Mouse (Mus musculus): ENCODE results near the gene Vrk2. TPM values are rescaled to one million over a fixed set of nuclear protein-coding genes. Genes with fewer than 3 reads are reported as not detected.

Vrk2 gene
- polyA plus RNA-seq, 1 experiment = 1.0 TPM

DNA sequence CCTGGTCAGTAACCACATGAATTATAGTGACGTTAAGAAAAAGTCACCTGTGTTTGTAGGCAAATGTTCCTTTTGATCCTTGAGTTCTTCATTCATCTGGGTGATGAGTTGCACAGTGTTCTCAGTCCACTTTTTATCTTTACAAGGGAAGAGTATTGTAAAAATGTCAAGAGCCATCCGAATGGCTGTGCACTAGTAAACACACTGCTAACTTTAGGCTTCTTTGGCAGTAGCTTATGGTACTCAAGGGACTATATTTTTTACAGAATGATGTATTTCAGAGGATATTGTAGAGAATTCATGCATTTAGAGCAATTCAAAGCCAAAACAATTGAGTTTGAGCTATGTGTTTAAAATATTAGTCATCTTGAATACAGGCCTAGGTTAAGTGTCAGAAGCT is 172.3 kb downstream of the Vrk2 start:
- Histone ChIP-seq H3K27me3 (ENCODE audit: control insufficient read depth, insufficient read depth, low read length) (no peaks in the 10 kb centered on the region), H3K36me3 (ENCODE audit: control insufficient read depth, insufficient read depth, low read length) (0 out of 2 replicates have a peak, but pooled peaks cover 3% of the 10 kb centered on the region), H3K4me3 (ENCODE audit: low read depth, low read length) (no peak overlapping the region), H3K4me1 (ENCODE audit: control insufficient read depth, insufficient read depth, insufficient read length, low read length) (no peaks in the 10 kb centered on the region), H3K27ac (ENCODE audit: insufficient read depth, low read depth, low read length) (no peak overlapping the region)
- TF ChIP-seq CTCF (IDR thresholded peaks at IDR 0.05; ENCODE audit: extremely low read depth, insufficient read length, insufficient replicate concordance, low read depth, low read length) = no peak
- no peak for TF ChIP-seq POLR2A (IDR thresholded peaks at IDR 0.05; ENCODE audit: low read depth, low read length)
- WGBS = 78% methylated on average over 2 of the region's 2 CpGs

Other genes with a start within 250 kb of the Vrk2 start
- 0.15 and 0.27 TPM in 2 replicates for gene Fancl, start 207.9 kb downstream of the Vrk2 start, polyA plus RNA-seq (2012; rRNA removed)
- gene Gm6899, start 758 bp downstream of the Vrk2 start, polyA plus RNA-seq (2012; rRNA removed) = not detected in 2 replicates

Measured in small intestine, adult 2 months (tissue).